Mouse (Mus musculus) activated CD4-positive, CD25-positive, alpha-beta regulatory T cell, adult 9 weeks (primary cell): ENCODE measurements around the gene Eif2b3. TPM values are rescaled to one million over a fixed set of nuclear protein-coding genes. Genes with fewer than 3 reads are reported as not detected.

Experiments
- polyA plus RNA-seq: library from polyadenylated mRNA; unstranded; fragments of 100-300 nt; shearing (Covaris generic); gene quantifications from one replicate; pipeline ENCODE4 v1.2.1, GENCODE M21; 2017

Gene Eif2b3
- 30.5 TPM for polyA plus RNA-seq

DNA sequence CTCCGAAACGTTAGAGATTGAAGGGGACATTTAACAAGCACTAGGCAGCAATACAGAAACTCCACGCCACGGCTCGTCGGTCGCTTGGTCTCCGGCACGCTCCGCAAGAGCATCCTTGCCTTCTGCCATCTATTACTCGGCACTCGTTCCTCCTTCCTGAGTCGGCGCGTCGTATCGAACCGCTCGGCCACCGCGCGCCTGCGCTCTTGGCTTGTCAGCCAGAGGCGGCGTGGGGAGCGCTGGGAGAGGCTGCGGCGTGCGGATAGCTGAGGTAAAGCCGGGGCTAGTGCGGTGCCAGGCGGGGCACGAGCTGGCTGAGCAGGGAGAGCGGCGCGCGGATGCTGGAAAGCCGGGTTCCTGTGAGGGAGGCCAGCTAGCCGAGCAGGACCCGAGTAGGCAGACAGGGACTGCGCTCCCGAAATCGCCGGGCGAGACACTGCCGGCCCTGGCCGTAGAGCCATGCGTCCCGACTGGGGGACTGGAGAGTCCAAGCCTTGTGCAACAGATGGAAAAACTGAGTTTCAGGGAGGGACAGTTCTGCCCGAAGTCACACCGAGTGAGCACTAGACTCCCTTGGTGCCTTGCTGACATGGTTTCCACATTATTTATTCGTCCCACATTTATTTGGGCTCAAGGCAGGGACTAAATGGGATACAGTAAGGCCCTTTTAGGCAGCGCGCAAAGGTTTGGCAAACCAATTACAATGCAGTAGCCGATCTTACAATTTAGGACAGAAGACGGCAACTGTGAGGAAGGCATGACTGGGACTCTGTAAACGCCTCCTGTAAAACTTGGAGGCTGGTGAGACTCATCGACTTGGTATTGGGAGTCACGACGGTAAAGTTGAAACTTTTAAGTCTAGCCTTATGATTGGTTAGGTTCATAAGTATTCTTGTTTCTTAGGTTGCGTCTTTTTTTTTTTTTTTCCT is at the start of gene Eif2b3:
Gene Eif2b3 (plus strand): TSS at position 197 of the 929 bp plus-strand sequence.

DNA sequence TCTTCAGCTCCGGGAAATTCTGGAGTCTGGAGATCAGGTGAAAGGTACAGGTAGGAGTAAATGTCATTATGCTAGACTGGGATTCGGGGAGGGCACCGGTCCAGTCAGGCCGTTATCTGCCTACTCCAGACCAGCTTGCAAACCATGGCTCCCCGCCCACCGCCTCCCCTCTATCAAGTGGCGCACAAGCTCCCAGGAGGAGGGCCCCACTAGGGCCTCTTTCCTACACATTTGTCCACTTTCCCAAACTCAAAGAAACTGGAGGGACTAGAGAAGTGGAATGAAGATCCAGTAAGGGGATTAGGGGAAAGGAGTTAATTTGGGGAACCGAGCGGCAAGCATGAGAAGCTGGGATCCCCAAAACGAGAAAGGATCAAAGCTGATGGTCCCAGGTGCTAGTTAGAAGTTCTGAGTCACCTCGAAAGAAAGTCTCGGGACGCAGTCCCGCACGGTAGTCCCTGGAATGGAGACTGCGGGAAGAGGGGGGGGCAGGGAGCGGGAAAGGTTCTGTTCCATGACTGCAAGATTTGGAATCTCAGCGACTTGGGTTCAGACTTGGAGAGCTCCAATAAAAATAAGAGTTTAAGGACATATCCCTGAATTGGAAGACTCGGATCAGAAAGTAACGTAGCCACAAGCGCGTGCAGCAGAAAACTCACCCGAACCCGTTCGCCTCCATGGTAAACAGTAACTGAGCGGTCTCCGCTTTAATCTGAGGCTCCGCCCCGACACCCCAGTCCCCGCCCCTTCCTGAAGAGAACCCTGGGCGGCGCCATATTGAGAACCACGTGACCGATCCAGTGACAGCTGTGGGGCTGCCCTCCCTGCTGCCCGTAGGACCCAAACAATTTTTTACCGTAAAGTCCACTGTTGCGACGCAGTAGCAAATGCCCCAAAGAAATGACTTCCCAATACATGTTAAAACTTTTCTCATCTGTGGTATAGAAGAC is 25.3 kb upstream of the Eif2b3 start, which contains the start of gene Urod:
Gene Urod (minus strand): TSS at position 742 of the 950 bp plus-strand sequence.

DNA sequence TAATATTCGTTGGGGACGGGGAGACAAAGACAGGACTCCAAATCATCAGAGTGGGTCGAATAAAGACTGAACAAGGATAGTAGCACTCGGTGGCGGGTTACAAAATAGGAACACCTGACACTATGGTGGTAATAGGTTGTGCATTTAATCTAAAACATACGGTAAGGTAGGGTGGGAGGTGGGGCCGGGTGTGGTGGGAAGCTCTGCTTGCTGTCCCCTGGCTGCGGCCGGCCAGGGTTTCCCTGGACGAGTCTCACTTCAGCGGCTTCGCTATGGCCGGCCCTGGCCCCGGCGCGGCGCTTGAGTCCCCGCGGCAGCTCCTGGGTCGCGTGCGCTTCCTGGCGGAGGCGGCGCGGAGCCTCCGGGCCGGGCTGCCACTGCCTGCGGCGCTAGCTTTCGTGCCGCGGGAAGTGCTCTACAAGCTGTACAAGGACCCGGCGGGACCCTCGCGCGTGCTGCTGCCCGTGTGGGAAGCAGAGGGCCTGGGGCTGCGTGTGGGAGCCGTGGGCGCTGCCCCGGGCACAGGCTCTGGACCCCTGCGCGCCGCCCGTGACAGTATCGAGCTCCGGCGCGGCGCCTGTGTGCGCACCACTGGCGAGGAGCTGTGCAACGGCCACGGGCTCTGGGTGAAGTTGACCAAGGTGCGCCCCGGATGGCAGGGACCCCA is 23.9 kb upstream of the Eif2b3 start, which contains the start of gene Hectd3:
Gene Hectd3 (plus strand): TSS at position 187 of the 667 bp plus-strand sequence.

DNA sequence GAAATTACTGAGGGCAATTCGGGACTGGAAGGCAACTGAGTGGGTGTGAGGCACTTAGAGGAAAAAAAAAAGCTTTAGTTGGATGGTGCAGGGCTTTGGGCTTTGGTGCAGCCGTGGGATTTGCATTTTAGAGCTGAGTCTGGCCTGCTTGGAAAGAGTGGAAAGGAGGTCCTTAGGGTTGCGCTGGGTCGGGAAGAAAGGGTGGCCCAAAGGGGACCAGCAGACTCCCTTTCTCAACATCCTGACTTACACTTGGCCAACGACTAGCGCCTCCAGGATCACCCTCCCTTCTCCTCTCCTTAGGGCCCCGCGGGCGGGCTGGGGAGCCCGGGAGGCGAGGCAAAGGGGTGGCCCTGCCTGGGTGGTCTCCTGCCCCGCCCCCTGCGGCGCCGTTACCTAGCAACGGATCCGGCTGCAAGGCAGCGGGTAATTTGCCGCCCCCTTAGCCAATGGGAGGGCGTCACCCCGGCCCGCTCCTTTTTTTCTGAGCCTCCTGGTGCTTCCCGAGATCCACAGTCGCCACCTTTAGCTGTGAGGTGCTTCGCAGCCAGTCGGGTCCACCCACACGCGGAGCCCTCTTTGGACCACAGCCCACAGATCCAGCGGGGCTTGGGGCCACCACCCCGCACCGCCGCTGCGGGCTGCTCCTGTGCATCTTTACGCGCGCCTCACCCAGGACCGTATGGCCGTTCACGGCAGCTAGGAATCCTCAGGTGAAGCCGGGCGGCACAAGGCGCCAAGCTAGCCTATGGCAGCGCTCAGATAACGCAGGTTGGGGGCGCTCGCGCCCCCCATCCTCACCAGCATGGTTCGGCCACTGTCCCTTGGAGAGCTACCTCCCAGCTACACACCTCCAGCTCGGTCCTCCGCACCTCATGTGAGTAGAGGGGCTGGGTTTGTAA is 76.6 kb downstream of the Eif2b3 start, which contains the start of gene Ptch2:
Gene Ptch2 (plus strand): TSS at position 525 of the 902 bp plus-strand sequence.

DNA sequence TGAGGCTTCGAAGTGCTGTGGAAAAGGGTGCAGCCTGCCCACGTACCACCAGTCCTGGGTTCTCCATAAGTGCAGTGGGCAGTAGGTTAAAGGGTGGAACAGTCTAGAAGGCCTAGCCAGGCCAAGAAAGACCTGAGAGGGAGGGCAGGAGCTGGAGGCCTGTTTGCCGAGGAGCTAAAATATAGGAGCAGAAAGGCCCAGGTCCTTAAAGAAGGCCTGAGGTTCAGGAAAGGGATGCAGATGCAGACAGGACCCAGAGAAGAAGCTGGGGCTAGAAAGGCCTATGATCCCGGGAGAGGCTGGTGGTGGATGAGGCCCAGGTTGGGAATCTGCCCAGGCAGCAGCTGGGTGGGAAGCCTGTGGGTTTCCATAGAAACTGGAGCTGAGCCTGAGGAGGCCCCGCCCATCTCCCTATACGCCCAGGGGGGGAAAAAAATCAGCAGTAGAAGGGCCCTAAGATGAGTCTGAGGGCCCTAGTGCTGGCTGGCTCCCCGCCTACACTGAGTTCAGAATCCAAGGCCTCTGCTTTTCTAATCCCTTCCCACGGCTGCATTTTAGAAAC is 106.2 kb downstream of the Eif2b3 start, which contains the start of gene Btbd19:
Gene Btbd19 (minus strand): TSS at position 378 of the 562 bp plus-strand sequence.

DNA sequence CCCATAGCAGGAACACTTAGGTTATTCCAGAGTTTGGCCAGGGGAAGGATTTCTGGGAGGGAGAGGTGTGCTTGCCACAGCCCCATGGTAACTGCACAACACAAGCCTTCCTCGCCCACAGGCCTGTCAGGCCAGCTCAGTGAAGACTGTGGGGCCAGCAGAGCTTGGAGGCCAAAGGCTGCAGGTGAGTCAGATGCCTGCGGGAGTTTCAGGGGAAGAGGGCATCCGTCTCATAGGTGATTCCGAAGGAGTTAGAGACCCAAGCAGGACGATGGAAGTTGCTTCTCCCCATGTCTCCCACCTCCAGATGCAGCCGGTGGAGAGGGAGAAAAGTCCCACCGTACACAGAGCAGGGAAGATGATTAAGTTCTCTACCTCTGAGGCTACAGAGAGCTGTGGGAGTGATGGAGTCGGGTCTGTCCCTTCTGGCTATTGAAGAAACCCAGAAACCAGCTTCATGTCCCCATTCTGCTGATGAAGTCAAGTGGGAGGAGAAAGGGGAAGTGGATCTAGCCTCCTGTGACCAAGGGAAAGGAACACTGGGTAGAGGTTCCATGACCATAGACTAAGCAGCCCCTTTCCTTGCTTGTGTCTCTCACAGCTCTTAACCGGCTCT is 107.6 kb downstream of the Eif2b3 start, which contains the start of gene Tctex1d4:
Gene Tctex1d4 (plus strand): TSS at position 120 of the 616 bp plus-strand sequence.

DNA sequence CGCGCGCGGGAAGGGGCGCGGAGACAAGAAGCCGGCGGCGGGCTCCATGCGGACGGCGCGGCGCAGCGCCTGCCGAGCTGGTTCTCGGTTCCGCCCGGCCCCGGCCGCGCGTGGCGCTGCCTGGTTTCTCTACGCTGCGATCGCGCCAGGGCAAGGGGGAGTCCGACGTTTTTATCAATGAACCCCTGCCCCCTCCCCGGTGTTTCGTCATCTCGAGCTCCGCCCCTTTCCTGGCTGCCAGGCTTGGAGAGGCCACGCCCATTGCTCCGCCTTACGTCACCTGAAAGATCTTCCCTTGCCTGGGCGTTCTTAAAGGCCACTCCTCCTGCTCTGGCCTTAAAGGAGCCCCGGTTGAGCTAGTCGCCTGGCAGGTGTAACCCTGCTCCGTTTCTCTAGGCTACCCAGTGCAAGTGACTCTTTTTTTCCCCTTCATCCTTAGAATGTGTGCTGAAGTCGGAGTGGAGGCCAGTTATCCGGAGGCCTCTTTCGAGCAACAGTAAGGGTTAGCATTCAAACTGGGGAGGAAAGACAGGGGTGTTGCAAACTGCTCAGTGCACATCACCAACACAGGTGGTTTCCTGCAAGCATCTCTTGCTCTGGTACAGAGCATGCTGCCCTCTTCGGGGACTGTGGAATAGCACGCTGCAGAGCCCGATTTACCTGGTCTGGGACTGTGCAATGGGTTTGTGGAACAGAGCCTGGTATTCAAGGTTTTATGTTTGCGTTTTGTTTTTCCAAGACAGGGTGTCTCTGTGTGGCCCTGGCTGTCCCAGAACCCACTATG is 114.8 kb downstream of the Eif2b3 start, which contains the start of gene Plk3:
Gene Plk3 (minus strand): TSS at position 147 of the 784 bp plus-strand sequence.

Other genes starting within 250 kb of the Eif2b3 start
- gene Toe1, start 211.8 kb upstream of the Eif2b3 start, polyA plus RNA-seq, result 41.8 TPM
- 11.0 TPM for gene Mutyh, start 211.7 kb upstream of the Eif2b3 start, polyA plus RNA-seq
- 0.71 TPM for gene Hpdl, start 197.7 kb upstream of the Eif2b3 start, polyA plus RNA-seq
- gene Zswim5, start 142.0 kb upstream of the Eif2b3 start, polyA plus RNA-seq, result 0.05 TPM
- gene Urod, start 25.0 kb upstream of the Eif2b3 start, polyA plus RNA-seq, result 105 TPM
- 6.9 TPM for gene Hectd3, start 24.1 kb upstream of the Eif2b3 start, polyA plus RNA-seq
- not detected for gene Ptch2, start 76.7 kb downstream of the Eif2b3 start, polyA plus RNA-seq
- gene Btbd19, start 106.3 kb downstream of the Eif2b3 start, polyA plus RNA-seq, result 55.0 TPM
- gene Tctex1d4, start 107.4 kb downstream of the Eif2b3 start, polyA plus RNA-seq, result 0.70 TPM
- gene Plk3, start 114.6 kb downstream of the Eif2b3 start, polyA plus RNA-seq, result 2.4 TPM
- 562 TPM for gene Rps8, start 136.8 kb downstream of the Eif2b3 start, polyA plus RNA-seq
- 3.3 TPM for gene Kif2c, start 163.2 kb downstream of the Eif2b3 start, polyA plus RNA-seq
- 1.1 TPM for gene Tmem53, start 232.5 kb downstream of the Eif2b3 start, polyA plus RNA-seq
- gene Armh1, start 232.7 kb downstream of the Eif2b3 start, polyA plus RNA-seq, result not detected